Mouse (Mus musculus) right cerebral cortex, adult 18-20 months (tissue): ENCODE results near the gene Scgb1a1.
"Not testable (repeated sequence)": the region's sequence is repeated elsewhere in the genome, so short reads cannot be mapped to it uniquely, and the experiment has no call there.

Experiments
- DNase-seq: peaks from one replicate; pipeline ENCODE4 v3.0.0; 2022; ENCODE audit warnings: mixed read lengths

The Scgb1a1 gene

DNA sequence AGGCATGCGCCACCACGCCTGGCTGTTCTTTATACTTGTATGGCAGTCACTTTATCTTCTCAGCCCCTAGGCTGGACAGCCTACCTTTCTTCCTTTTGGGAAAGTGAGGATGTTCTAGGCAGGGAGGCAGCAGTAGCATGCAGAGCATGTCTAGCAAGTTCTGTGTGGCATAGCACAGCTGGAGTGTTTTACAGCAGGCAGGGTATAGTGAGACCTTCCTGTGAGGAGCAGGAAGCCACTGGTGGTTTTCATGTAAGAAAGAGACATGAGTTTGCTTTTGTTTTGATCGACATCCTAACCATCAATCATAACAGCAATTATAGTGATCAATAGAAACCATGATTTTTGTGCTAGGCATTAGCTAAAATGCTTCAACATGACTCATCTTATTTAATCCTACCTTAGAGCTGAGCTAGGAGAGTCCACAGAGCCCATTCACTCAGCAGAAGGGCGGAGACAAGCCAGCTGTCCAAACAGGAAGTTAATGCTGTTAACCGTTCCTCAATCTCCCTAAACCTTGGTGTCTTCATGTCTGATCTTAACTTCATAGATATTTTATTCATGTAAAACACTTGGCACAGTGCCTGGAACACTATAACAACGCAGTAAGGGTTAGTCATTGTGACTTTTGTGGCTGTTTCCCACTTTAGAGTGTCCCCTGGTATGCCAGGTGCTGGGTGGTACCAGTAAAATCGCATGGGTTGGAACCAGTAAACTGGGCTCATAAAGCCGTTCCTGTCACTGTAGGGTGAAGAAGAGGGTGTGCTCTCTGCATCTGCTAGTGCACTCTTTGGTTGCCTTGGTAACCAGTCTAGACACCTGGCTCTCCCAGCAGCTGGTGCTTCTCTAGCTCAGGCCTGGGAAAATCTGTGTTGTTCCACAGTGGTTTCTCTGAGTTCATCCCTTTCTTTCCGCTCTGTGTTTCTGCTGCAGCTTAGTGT is 21.9 kb downstream of the Scgb1a1 start:
- peak; percentile 37 for DNase-seq

DNA sequence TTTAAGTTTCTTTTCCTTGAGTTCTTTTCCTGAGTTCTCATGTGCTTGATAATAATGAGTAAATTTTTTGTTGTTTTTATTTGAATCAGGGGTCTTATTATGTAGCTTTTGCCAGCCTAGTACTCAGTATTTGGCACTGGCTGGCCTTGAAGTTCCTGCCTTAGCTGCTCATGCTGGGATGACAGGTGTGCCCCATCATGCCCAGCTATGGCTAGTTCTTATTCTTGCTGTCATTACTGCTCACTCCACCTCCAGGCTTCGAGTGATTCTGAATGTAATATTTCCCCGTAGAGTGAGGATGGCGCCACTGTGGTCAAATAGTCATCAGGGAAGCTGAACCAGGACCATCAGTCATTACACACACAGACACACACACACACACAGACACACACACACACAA is 23.9 kb downstream of the Scgb1a1 start:
- no peak for DNase-seq

DNA sequence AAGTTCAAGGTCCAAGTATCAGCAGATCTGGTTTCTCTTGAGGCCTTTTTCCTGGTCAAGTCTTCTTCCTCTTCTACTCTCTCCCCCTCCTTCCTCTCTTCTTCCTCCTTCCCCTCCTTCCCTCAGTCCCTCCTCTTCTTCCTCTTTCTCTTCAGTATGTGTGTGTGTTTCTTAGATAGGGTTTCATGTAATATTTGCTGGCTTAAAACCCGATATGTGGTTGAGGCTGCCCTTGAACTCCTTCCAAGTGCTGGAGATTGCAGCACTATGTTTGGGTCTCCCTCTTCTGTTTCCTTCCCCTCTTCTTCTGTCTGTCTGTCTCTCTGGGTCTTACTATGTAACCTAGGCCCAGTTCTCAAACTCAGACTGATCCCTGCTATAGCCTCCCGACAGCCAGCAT is 24.9 kb downstream of the Scgb1a1 start:
- DNase-seq: no peak

DNA sequence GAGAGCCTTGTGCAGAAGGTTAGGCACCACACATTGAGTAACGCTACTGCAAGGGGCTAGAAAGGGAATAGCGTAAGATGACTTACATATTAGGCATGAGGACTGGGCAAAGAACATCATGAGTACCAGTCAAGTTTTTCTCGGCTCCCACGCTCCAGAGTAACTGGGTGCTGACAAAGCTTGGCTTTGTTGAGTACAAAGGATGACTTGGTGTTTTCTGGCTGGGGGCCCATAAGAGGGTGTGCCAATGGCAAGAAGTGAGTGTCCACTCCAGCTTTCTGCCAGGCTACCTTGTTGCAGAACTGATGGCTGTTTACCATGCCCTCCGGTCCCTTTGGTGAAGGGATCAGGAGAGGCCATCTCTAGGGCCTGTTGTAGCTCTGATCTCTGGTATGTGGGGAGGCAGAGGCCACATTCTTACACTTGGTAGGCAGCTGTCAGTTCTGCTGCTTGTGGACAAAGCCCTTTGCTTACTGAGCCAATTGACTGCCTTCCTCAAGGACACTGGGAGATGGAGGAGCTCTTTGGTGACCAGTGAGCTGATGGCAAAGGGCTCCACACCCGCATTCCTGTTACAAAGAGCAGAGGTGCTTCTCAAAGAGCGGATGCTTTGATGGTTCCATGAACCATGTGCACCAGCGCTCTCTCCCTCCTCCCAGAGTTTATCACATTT is 26.4 kb downstream of the Scgb1a1 start:
- no peak for DNase-seq

GRCm38 (mm10) chr19:9060103-9060502 is 27.7 kb downstream of the Scgb1a1 start:
- no peak for DNase-seq

DNA sequence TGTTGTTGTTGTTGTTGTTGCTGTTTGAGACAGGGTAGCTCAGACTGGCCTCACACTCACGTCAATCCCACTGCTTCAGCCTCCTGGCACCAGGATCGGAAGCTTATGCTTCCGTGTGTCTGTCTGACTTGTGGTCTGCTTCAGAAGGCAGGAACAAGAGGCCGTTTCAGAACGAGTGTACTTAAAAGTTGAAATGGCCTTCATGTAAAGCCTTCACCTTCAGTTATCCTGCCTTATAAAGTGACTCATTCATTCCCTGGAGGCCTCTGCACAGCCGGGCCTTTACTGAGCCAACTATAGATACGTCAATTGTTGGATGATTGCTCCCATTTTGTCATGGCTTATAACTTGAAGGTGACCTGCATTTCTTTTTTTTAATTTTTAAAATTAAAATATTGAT is 28.4 kb downstream of the Scgb1a1 start:
- DNase-seq: no peak

GRCm38 (mm10) chr19:9058944-9059343 is 28.8 kb downstream of the Scgb1a1 start:
- DNase-seq: no peak

DNA sequence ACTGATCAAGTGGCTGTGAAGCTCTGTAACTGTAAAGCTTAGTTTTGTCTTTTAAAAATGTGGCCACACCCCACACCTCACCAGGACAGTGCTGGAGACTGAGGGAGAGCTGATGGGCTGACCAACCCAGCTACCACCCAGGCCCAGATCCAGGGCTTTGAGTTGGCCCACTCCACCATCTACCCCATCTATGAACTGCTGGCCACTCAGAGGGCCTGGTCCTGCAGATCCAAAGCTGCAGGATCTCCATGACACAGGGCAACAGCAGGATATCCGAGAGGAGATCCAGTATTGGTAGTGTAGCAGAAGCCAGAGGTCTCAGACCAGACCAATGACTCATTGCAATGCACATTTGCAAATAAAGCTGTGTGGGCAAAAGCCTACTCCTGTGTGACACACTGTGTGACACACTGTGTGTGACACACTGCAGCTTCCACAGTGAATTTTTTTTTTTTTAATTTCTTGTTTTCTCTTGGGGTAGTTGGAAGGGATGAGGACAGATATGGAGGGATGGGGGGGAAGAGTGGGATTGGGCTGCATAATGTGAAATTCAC is 29.4 kb downstream of the Scgb1a1 start:
- DNase-seq: no peak

DNA sequence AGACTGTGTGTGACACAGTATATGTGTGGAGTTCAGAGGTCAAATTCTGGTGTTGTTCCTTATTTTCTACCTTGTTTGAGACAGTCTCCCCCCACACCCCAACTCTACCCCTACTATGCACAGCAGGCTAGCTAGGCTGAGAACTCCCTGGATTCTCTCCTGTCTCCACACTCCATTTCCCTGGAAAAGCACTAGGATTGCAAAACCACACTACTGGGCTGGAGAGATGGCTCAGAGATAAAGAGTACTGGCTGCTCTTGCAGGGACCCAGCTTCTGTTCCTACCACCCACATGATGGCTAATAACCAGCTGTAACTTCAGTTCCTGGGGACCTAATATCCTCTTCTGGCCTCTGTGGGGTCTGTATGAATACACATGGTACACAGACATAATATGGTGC is 30.1 kb downstream of the Scgb1a1 start:
- DNase-seq: no peak

DNA sequence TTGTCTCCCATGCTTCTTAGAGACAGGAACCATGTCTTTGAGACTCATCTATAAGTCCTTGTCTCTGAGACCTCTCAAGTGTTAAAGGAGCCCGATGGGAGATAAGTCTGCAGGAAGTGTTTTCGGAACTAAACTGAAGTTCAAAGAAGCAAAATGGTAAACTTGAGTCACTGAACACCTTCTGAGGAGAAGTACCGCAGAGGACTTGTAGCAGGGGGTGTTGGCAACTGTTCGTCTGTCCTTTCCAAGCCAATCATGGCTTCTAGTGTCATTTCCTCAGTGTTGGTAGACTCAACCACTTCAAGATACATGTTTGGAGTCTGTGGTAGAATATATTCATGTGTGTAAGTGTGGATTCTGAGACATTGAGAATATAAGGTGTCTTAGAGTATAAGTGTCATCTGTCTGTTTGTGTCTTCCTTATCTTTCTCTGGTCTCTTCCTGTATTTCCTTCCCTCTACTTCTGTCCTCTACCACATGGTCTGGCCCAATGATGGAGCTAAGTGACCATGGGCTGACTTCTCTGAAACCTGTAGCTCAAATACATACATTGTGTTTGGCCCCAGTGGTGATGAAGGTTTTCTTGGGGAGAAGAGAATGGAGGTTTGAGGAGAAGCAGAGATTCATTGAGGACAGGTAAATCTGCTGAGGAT is 31.9 kb downstream of the Scgb1a1 start:
- DNase-seq: no peak

DNA sequence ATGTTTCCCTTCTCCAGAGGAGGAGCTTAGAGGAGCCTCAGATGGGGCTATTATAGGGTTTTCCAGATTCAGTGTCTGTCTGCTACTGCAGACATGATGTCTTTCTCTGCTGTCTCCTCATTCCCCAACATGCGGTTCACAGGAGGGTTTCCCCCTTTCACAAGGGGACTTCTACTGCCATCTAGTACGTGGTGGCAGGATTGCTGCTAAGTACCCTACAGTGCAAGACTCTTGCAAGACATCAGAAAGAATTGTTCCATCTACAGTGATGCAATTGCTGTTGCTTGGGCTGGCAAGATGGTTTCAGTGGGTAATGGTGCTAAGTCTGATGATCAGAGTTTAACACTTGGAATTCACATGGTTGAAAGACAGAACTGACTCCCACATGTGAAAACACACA is 32.6 kb downstream of the Scgb1a1 start:
- no peak for DNase-seq

GRCm38 (mm10) chr19:9052803-9053431 is 34.8 kb downstream of the Scgb1a1 start:
- no peak for DNase-seq

DNA sequence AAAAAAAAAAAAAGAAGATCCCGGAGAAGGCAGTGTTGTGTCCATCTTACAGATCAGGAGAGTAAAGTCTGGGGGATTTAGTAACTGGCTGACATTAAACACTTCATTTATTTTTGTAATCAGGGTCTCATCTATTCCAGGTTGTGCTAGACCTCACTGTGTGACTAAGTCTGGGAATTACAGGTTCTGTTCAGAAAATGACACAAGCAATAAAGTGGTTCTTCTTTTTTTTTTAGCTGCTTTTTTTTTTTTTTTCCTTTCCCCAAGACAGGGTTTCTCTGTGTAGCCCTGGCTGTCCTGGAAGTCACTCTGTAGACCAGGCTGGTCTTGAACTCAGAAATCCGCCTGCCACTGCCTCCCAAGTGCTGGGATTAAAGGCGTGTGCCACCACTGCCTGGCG is 35.8 kb downstream of the Scgb1a1 start:
- DNase-seq: not testable (repeated sequence)

DNA sequence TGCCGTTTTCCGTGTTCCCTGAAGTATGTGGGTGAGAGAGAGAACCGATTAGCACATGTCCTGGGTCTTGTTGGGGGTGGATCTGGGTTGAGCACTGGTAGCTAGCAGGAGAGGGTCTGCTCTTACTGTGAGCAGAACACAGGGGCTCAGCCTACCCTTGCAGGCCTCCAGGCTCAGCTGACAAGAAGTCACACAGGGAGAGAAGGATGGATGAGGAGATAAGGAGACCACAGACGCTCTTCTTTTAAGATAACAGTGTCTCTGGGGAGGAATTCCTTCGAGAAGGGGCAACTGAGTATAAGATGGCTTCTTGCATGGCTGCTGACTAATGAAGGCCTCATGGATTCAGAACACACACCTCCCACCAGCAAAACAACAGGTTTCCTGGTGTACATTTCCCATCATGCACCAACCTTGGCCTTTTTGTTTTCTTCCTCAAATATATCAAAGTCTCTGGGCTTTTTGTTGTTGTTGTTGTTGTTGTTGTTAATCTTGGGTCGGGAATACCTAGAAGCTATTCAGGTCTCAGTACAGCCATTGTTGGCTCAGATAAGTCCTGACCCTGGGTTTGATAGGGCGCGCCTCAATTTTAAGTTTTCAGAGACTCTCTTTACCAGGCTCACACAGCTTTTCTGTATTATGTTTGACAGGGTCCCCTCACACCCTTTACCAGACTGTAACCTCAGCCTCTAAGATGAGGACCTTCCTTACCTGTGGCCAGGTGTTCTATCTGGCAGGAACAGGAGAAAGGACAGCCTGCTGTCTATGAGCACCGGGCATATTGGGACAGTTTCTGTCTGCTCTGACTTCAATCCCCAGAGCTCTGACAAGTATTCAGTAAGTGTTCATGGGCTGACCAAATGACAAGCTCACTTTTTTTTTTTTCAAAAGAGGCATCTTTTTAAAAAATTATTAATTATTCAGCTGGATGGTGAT is 37.2 kb downstream of the Scgb1a1 start:
- no peak for DNase-seq

GRCm38 (mm10) chr19:9048981-9049687 is 38.6 kb downstream of the Scgb1a1 start:
- no peak for DNase-seq

DNA sequence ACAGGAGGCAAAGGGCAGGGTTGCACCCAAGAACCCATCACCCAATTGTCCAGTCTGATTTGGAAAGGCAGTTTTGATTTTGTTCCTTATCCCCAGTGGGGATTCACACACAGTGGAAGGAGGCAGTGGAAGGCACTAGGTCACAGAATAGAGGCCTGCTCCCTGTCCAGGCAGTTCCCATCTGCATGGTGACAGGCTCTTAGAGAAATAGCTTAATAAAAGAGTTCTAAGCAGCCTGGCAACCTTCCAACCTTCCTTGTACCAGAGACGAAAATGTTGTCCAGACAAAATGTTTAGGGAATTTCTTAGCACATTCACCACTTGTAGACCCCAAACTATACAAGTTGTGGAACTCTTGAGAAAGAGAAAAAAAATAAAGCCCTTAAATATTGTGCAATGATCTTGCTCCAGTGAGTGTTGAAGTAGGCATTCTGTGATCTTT is 39.8 kb downstream of the Scgb1a1 start:
- DNase-seq: no peak

- DNase-seq: no peak
Observed at GRCm38 (mm10) chr19:9047207-9047945, 40.4 kb downstream of the Scgb1a1 start.

- no peak for DNase-seq
Observed at GRCm38 (mm10) chr19:9044291-9044690, 43.5 kb downstream of the Scgb1a1 start.

DNA sequence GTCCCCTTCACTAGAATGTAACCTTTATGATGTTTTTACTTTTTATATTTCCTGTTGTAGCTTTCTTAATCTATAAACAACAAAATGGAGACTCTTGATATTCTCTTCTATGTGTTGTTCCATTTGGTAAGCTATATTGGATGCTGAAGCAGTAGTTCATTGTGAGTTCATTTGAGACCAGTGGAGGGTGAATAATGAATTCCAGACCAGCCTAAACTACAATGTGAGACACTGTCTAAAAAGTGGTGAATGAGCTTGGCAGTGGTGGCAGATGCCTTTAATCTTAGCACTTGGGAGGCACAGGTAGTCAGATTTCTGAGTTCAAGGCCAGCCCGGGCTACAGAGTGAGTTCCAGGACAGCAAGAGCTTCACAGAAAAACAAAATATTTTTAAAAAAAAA is 44.6 kb downstream of the Scgb1a1 start:
- no peak for DNase-seq

GRCm38 (mm10) chr19:9041074-9041473 is 46.7 kb downstream of the Scgb1a1 start:
- DNase-seq: no peak
